Mouse (Mus musculus) brain, embryonic 14.5 days (tissue): Measurements from ENCODE around the gene Ddc.

ENCODE experiments used
- CTCF ChIP-seq: fragments of 200-500 bp; IDR thresholded peaks from 2 replicates; pipeline ENCODE4 v1.5.1; 2012; ENCODE audit warnings: inconsistent platforms, mild to moderate bottlenecking, moderate library complexity, borderline replicate concordance; ENCODE audit not compliant: insufficient read depth, insufficient read length; ENCODE audit errors: extremely low read depth
- POLR2A ChIP-seq: fragments of 200-500 bp; IDR thresholded peaks from 2 replicates; pipeline ENCODE4 v1.6.1; 2012; ENCODE audit warnings: mild to moderate bottlenecking, inconsistent platforms, borderline replicate concordance; ENCODE audit not compliant: poor library complexity, insufficient read depth, insufficient read length, severe bottlenecking; ENCODE audit errors: extremely low read depth

DNA sequence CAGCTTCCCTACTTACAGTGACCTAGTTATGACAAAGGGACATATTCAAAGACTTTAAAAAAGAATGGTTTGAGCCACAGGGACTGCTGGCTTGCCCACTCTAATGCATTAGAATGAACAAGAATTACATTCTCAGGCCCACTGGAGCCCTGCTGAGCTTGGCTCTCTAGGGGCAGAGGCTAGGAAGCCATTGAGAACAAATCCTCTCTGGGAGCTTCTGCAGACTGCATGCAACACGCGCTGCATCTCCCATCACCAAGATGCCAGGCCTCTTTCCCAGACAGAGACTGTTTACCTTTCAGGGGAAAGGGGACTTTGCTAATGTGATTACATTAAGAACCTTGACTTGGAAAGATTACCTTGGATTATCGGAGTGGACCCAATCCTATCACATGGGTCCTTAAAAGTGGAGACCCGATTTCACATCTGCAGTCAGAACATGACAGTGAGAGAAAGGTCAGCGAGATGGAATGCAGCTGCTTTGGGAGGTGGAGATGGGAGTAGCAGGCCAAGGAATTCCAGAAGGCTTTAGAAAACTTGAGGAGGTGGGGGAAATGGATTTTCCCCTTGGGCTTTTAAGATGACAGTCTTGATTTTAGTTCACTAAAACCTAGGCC is 26.6 kb downstream of the Ddc start:
- TF ChIP-seq CTCF, result no peak
- no peak for TF ChIP-seq POLR2A
